ENCODE assay signal across 14 mouse cellular contexts in genomic region chr16:56074122-56074521, GRCm38 (mm10). TPM values are rescaled to one million over a fixed set of nuclear protein-coding genes. Genes with fewer than 3 reads are reported as not detected.
DNase-seq lines count a peak whose midpoint lies in the region; ATAC-seq lines count a peak whose summit lies in the region.
"Had no signal": no experiment of that assay in that cellular context is flagged by ENCODE, and none has a peak within 500 bp of the region (broad histone marks: within the 10 kb centered on the region; RNA-seq: fewer than 3 reads in every experiment).

No protein-coding gene starts in this region.

- H3K9me3 ChIP-seq in hindbrain, embryonic 10.5 days = no peaks in the 10 kb centered on the region
- H3K9me3 ChIP-seq in hindbrain, embryonic 11.5 days (ENCODE audit: control insufficient read depth, low read length) = no peaks in the 10 kb centered on the region
- no peaks in the 10 kb centered on the region for H3K9me3 ChIP-seq in neural tube, embryonic 14.5 days (ENCODE audit: control insufficient read depth, low read length)
- no peaks in the 10 kb centered on the region for H3K9me3 ChIP-seq in neural tube, embryonic 15.5 days (replicated peaks)
- H3K9me3 ChIP-seq: forebrain, embryonic 15.5 days had no signal

- no peaks in the 10 kb centered on the region for H3K27me3 ChIP-seq in hindbrain, embryonic 10.5 days (ENCODE audit: insufficient read depth, poor library complexity, severe bottlenecking)
- no peaks in the 10 kb centered on the region for H3K27me3 ChIP-seq in hindbrain, embryonic 11.5 days (ENCODE audit: control insufficient read depth, insufficient read depth, low read length)
- H3K27me3 ChIP-seq in neural tube, embryonic 14.5 days (ENCODE audit: control insufficient read depth, insufficient read depth, low read length) = no peaks in the 10 kb centered on the region
- H3K27me3 ChIP-seq in neural tube, embryonic 15.5 days (replicated peaks) = no peaks in the 10 kb centered on the region
- H3K27me3 ChIP-seq: forebrain, embryonic 15.5 days had no signal

- H3K36me3 ChIP-seq in hindbrain, embryonic 10.5 days = peaks cover 8% of the 10 kb centered on the region
- no peaks in the 10 kb centered on the region for H3K36me3 ChIP-seq in hindbrain, embryonic 11.5 days (ENCODE audit: control insufficient read depth, insufficient read depth, low read length)
- no peaks in the 10 kb centered on the region for H3K36me3 ChIP-seq in neural tube, embryonic 14.5 days (ENCODE audit: control insufficient read depth, insufficient read depth, low read length)
- H3K36me3 ChIP-seq in neural tube, embryonic 15.5 days = no peaks in the 10 kb centered on the region
- H3K36me3 ChIP-seq: forebrain, embryonic 15.5 days had no signal

- H3K27ac ChIP-seq in hindbrain, embryonic 10.5 days = peak overlapping the region; percentile 93; the same call in 1 of the 2 replicates
- no peak overlapping the region for H3K27ac ChIP-seq in hindbrain, embryonic 11.5 days (ENCODE audit: low read depth, low read length)
- H3K27ac ChIP-seq in neural tube, embryonic 14.5 days (ENCODE audit: low read depth, low read length) = no peak overlapping the region
- H3K27ac ChIP-seq in neural tube, embryonic 15.5 days (replicated peaks) = no peak overlapping the region
- H3K27ac ChIP-seq: stomach, postnatal 0 days had no signal

- DNase-seq in cerebellum, adult 11-12 months = peak; percentile 34
- no peak for DNase-seq in hindbrain, embryonic 10.5 days (ENCODE audit: low spot score)
- no peak for DNase-seq in hindbrain, embryonic 11.5 days (ENCODE audit: low spot score)
- no peak for DNase-seq in MN1 (ENCODE audit: low spot score)
- DNase-seq in ovary, adult 18-20 months (ENCODE audit: low spot score) = no peak
- DNase-seq: gastrocnemius, postnatal 25 days; kidney, adult 11 months; lung, adult 2 months; spleen, adult 18-20 months had no signal

- no peak overlapping the region for H3K9ac ChIP-seq in hindbrain, embryonic 11.5 days (ENCODE audit: low read depth, low read length)
- no peak overlapping the region for H3K9ac ChIP-seq in neural tube, embryonic 14.5 days (replicated peaks; ENCODE audit: low read depth, low read length)
- H3K9ac ChIP-seq in neural tube, embryonic 15.5 days (replicated peaks) = no peak overlapping the region
- H3K9ac ChIP-seq: forebrain, embryonic 15.5 days had no signal

- 96% methylated on average over 1 of the region's 1 CpGs for WGBS in hindbrain, embryonic 10.5 days
- 93% methylated on average over 1 of the region's 1 CpGs for WGBS in hindbrain, embryonic 11.5 days
- WGBS in neural tube, embryonic 14.5 days = 100% methylated on average over 1 of the region's 1 CpGs
- WGBS in neural tube, embryonic 15.5 days = 93% methylated on average over 1 of the region's 1 CpGs

- no peak for ATAC-seq in cerebellum, adult (ENCODE audit: insufficient number of reproducible peaks, low FRiP score, low TSS enrichment)
- no peak for ATAC-seq in hindbrain, embryonic 11.5 days (ENCODE audit: low FRiP score)
- peak; percentile 3; the same call in 1 of the 2 replicates for ATAC-seq in neural tube, embryonic 14.5 days (ENCODE audit: low read depth)
- ATAC-seq in neural tube, embryonic 15.5 days (ENCODE audit: low FRiP score) = no peak

- no peak overlapping the region for H3K4me3 ChIP-seq in hindbrain, embryonic 10.5 days
- no peak overlapping the region for H3K4me3 ChIP-seq in hindbrain, embryonic 11.5 days (ENCODE audit: low read depth, low read length)
- no peak overlapping the region for H3K4me3 ChIP-seq in neural tube, embryonic 14.5 days (ENCODE audit: low read depth, low read length)
- H3K4me3 ChIP-seq in neural tube, embryonic 15.5 days (replicated peaks) = no peak overlapping the region

- no peak overlapping the region for H3K4me2 ChIP-seq in hindbrain, embryonic 11.5 days (replicated peaks; ENCODE audit: low read depth, low read length)
- H3K4me2 ChIP-seq in neural tube, embryonic 14.5 days (ENCODE audit: low read depth, low read length) = no peak overlapping the region
- no peak overlapping the region for H3K4me2 ChIP-seq in neural tube, embryonic 15.5 days

- H3K4me1 ChIP-seq in hindbrain, embryonic 10.5 days (replicated peaks) = peaks cover 9% of the 10 kb centered on the region
- no peaks in the 10 kb centered on the region for H3K4me1 ChIP-seq in hindbrain, embryonic 11.5 days (replicated peaks; ENCODE audit: control insufficient read depth, insufficient read depth, low read length)
- peaks cover 16% of the 10 kb centered on the region for H3K4me1 ChIP-seq in neural tube, embryonic 14.5 days (ENCODE audit: control insufficient read depth, insufficient read depth, low read length)
- peaks cover 27% of the 10 kb centered on the region for H3K4me1 ChIP-seq in neural tube, embryonic 15.5 days

RNA-seq across cellular contexts. Expression of gene Senp7, which starts 26.0 kb away (rescaled TPM):
- 32.5 and 35.7 TPM in 2 replicates for polyA plus RNA-seq in hindbrain, embryonic 10.5 days (2016; fragmentation: Nextera tagmentation; extraction: Ambion mirVana)
- 41.3 and 61.2 TPM in 2 replicates for polyA plus RNA-seq in hindbrain, embryonic 11.5 days (2014; fragmentation: Nextera tagmentation; extraction: Ambion mirVana)
- polyA plus RNA-seq in neural tube, embryonic 14.5 days (2014; fragmentation: Nextera tagmentation; extraction: Ambion mirVana) = 62.4 and 73.6 TPM in 2 replicates
- 41.8 and 46.9 TPM in 2 replicates for polyA plus RNA-seq in neural tube, embryonic 15.5 days (2015; fragmentation: Nextera tagmentation; extraction: Ambion mirVana)

RNA-seq across cellular contexts. Expression of gene Trmt10c, which starts 36.5 kb away (rescaled TPM):
- 25.5 and 29.0 TPM in 2 replicates for polyA plus RNA-seq in hindbrain, embryonic 10.5 days (2016; fragmentation: Nextera tagmentation; extraction: Ambion mirVana)
- 29.4 and 30.3 TPM in 2 replicates for polyA plus RNA-seq in hindbrain, embryonic 11.5 days (2014; fragmentation: Nextera tagmentation; extraction: Ambion mirVana)
- polyA plus RNA-seq in neural tube, embryonic 14.5 days (2014; fragmentation: Nextera tagmentation; extraction: Ambion mirVana) = 21.5 and 23.8 TPM in 2 replicates
- polyA plus RNA-seq in neural tube, embryonic 15.5 days (2015; fragmentation: Nextera tagmentation; extraction: Ambion mirVana) = 18.9 and 20.9 TPM in 2 replicates

RNA-seq across cellular contexts. Expression of gene Pcnp, which starts 44.6 kb away (rescaled TPM):
- polyA plus RNA-seq in hindbrain, embryonic 10.5 days (2016; fragmentation: Nextera tagmentation; extraction: Ambion mirVana) = 258 and 310 TPM in 2 replicates
- 325 and 347 TPM in 2 replicates for polyA plus RNA-seq in hindbrain, embryonic 11.5 days (2014; fragmentation: Nextera tagmentation; extraction: Ambion mirVana)
- polyA plus RNA-seq in neural tube, embryonic 14.5 days (2014; fragmentation: Nextera tagmentation; extraction: Ambion mirVana) = 197 and 228 TPM in 2 replicates
- 193 and 199 TPM in 2 replicates for polyA plus RNA-seq in neural tube, embryonic 15.5 days (2015; fragmentation: Nextera tagmentation; extraction: Ambion mirVana)
